Mouse (Mus musculus): ENCODE results near the gene Gbx1.

DNA sequence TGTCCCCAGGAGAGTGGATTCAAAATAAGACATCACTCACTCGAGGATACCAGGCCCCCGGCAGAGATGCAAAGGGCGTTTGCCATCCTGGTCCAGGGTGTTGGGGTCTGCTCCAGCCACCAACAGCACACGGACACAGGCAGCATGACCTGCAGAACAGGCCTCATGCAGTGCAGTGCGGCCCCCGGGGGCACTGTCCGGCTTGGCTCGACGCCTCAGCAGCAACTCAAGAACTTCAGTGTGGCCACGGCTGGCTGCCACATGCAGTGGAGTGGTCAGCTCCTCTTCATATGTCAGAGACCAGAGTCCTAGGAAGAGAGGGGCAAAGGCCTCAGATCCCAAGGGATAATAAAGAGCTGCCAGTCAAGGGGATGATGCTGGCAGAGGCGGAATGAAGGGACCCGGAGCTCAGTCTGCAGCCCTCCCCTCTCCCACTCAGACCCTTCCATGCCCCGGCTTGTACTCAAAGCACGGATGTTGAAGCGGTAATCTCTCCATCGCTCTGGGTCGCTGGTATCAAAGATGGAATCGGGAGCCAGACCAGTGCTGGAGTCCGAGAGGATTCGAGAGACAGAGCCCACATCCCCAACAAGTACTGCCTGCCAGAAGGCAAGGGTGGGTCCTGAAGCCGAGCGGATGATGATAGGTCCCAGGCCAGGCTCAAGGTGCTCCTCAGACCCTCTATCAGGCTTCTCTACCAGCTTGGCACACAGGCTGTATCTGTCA lies 12.7 kb upstream of the Gbx1 start:
- TF ChIP-seq POLR2A (IDR thresholded peaks at IDR 0.05; ENCODE audit: extremely low read depth, insufficient read depth, low read length) = no peak
- no peak for TF ChIP-seq CTCF (IDR thresholded peaks at IDR 0.05; ENCODE audit: extremely low read depth, insufficient read depth, low read length)

Measured in cortical plate, adult 2 months (tissue).